Mouse (Mus musculus): Measurements from ENCODE around the gene Smad6.

- no peak for TF ChIP-seq CTCF (IDR thresholded peaks at IDR 0.05; ENCODE audit: low read depth)
- TF ChIP-seq EP300 (IDR thresholded peaks at IDR 0.05; ENCODE audit: low read depth) = no peak
Measured at GRCm38 (mm10) chr9:63912051-63912450, 109.8 kb downstream of the Smad6 start.
